Mouse (Mus musculus) lung, postnatal 36 days (tissue): ENCODE results near the gene Tpst2.
"Not testable (repeated sequence)": the region's sequence is repeated elsewhere in the genome, so short reads cannot be mapped to it uniquely, and the experiment has no call there.

ENCODE experiments used
- DNase-seq: peaks from one replicate; pipeline ENCODE4 v3.0.0; 2022; ENCODE audit warnings: mixed read lengths

The Tpst2 gene

GRCm38 (mm10) chr5:112299399-112299798 lies 22.9 kb downstream of the Tpst2 start:
- no peak for DNase-seq

GRCm38 (mm10) chr5:112300112-112300511 lies 23.6 kb downstream of the Tpst2 start:
- no peak for DNase-seq

- DNase-seq = no peak
Measured at GRCm38 (mm10) chr5:112300721-112301308, 24.3 kb downstream of the Tpst2 start.

- no peak for DNase-seq
Measured at GRCm38 (mm10) chr5:112301694-112302093, 25.2 kb downstream of the Tpst2 start.

GRCm38 (mm10) chr5:112302310-112302709 lies 25.8 kb downstream of the Tpst2 start:
- no peak for DNase-seq

- no peak for DNase-seq
Measured at GRCm38 (mm10) chr5:112305842-112306241, 29.4 kb downstream of the Tpst2 start.

GRCm38 (mm10) chr5:112313222-112313885 lies 36.9 kb downstream of the Tpst2 start:
- DNase-seq = no peak

GRCm38 (mm10) chr5:112316468-112316867 lies 40.0 kb downstream of the Tpst2 start:
- no peak for DNase-seq

- DNase-seq = peak; percentile 77
Measured at GRCm38 (mm10) chr5:112317328-112317727, 40.8 kb downstream of the Tpst2 start.

- DNase-seq = not testable (repeated sequence)
Measured at GRCm38 (mm10) chr5:112319343-112319742, 42.9 kb downstream of the Tpst2 start.

GRCm38 (mm10) chr5:112320379-112320778 lies 43.9 kb downstream of the Tpst2 start:
- no peak for DNase-seq

- DNase-seq = no peak
Measured at GRCm38 (mm10) chr5:112320936-112321335, 44.4 kb downstream of the Tpst2 start.

GRCm38 (mm10) chr5:112321376-112321775 lies 44.9 kb downstream of the Tpst2 start:
- DNase-seq = no peak

- DNase-seq = no peak
Measured at GRCm38 (mm10) chr5:112323246-112323645, 46.8 kb downstream of the Tpst2 start.

- DNase-seq = peak; percentile 84
Measured at GRCm38 (mm10) chr5:112324637-112325545, 48.4 kb downstream of the Tpst2 start.

- DNase-seq = peak; percentile 96
Measured at GRCm38 (mm10) chr5:112325546-112326445, 49.3 kb downstream of the Tpst2 start, which contains the start of gene Tfip11. Gene Tfip11 (plus strand): TSS chr5:112326358.

- no peak for DNase-seq
Measured at GRCm38 (mm10) chr5:112326446-112327009, 50.0 kb downstream of the Tpst2 start.

GRCm38 (mm10) chr5:112327854-112328253 lies 51.4 kb downstream of the Tpst2 start:
- DNase-seq = no peak

GRCm38 (mm10) chr5:112329805-112330564 lies 53.5 kb downstream of the Tpst2 start:
- no peak for DNase-seq

GRCm38 (mm10) chr5:112335473-112335872 lies 59.0 kb downstream of the Tpst2 start:
- peak; percentile 70 for DNase-seq

GRCm38 (mm10) chr5:112337004-112337403 lies 60.5 kb downstream of the Tpst2 start:
- no peak for DNase-seq
